Mouse (Mus musculus) midbrain, embryonic 16.5 days (tissue): ENCODE measurements around the gene Spata48. TPM values are rescaled to one million over a fixed set of nuclear protein-coding genes. Genes with fewer than 3 reads are reported as not detected.

Source experiments
- ATAC-seq: fragments of 200-750 bp; cut with Nextera tagmentation; 2 replicates; pipeline ENCODE4 v1.8.0; 2017; ENCODE audit warnings: moderate TSS enrichment
- H3K27ac ChIP-seq: fragments of 300-500 bp; sonication (generic); 2 replicates; pipeline ENCODE4 v1.5.1; 2014; ENCODE audit warnings: mild to moderate bottlenecking, low read length, mixed read lengths
- H3K27me3 ChIP-seq: fragments of 300-500 bp; sonication (generic); 2 replicates; pipeline ENCODE4 v1.6.1; 2014; ENCODE audit warnings: low read depth, low read length, mixed read lengths; ENCODE audit not compliant: control insufficient read depth, insufficient read depth
- H3K36me3 ChIP-seq: fragments of 300-500 bp; sonication (generic); 2 replicates; pipeline ENCODE4 v1.6.1; 2014; ENCODE audit warnings: mild to moderate bottlenecking, low read length, moderate library complexity, mixed read lengths; ENCODE audit not compliant: control insufficient read depth, insufficient read depth
- H3K4me1 ChIP-seq: fragments of 300-500 bp; sonication (generic); 2 replicates; pipeline ENCODE4 v1.6.1; 2014; ENCODE audit warnings: mild to moderate bottlenecking, low read length, mixed read lengths; ENCODE audit not compliant: control insufficient read depth, insufficient read depth
- H3K4me2 ChIP-seq: fragments of 300-500 bp; sonication (generic); 2 replicates; pipeline ENCODE4 v1.6.1; 2014; ENCODE audit warnings: mild to moderate bottlenecking, low read length, mixed read lengths
- H3K4me3 ChIP-seq: fragments of 300-500 bp; sonication (generic); 2 replicates; pipeline ENCODE4 v1.5.1; 2014; ENCODE audit warnings: low read depth, mild to moderate bottlenecking, low read length, moderate library complexity, mixed read lengths
- H3K9ac ChIP-seq: fragments of 300-500 bp; sonication (generic); 2 replicates; pipeline ENCODE4 v1.6.1; 2014; ENCODE audit warnings: low read depth, low read length, mixed read lengths
- H3K9me3 ChIP-seq: fragments of 300-500 bp; sonication (generic); replicated peaks from 2 replicates; pipeline ENCODE4 v1.6.1; 2014; ENCODE audit warnings: mild to moderate bottlenecking, low read length, mixed read lengths; ENCODE audit not compliant: control insufficient read depth, poor library complexity, severe bottlenecking
- WGBS: fragments of 180-500 bp; shearing (Covaris S2); extraction: QIAGEN DNeasy Blood & Tissue Kit; methylation state at CpG from one replicate; pipeline ENCODE4 v1.1.7; 2014; 5-methylcytosine and 5-hydroxymethylcytosine counted together
- polyA plus RNA-seq: library from polyadenylated mRNA; unstranded; fragments of >200 nt; fragmentation: Nextera tagmentation; extraction: Ambion mirVana; gene quantifications from 2 replicates; pipeline ENCODE4 v1.2.1, GENCODE M21; 2015

Gene Spata48
- polyA plus RNA-seq, 1 experiment from 2014 or later, result 0.30 TPM

- Histone ChIP-seq H3K27ac (no peak overlapping the region), H3K4me1 (no peaks in the 10 kb centered on the region), H3K4me2 (no peak overlapping the region), H3K9me3 (no peaks in the 10 kb centered on the region), H3K36me3 (no peaks in the 10 kb centered on the region), H3K27me3 (no peaks in the 10 kb centered on the region), H3K9ac (no peak overlapping the region), H3K4me3 (no peak overlapping the region)
- ATAC-seq, result no peak
- WGBS, result 88% methylated on average over 5 of the region's 5 CpGs
Observed at GRCm38 (mm10) chr11:11521908-11522441, 60.1 kb downstream of the Spata48 start.

GRCm38 (mm10) chr11:11528760-11529159 lies 66.9 kb downstream of the Spata48 start:
- Histone ChIP-seq H3K4me1 (no peaks in the 10 kb centered on the region), H3K4me2 (no peak overlapping the region), H3K27ac (no peak overlapping the region), H3K27me3 (no peaks in the 10 kb centered on the region), H3K9me3 (no peaks in the 10 kb centered on the region), H3K9ac (no peak overlapping the region), H3K36me3 (no peaks in the 10 kb centered on the region), H3K4me3 (no peak overlapping the region)
- 84% methylated on average over 11 of the region's 11 CpGs for WGBS
- ATAC-seq, result no peak

- H3K27ac ChIP-seq, result no peak overlapping the region
- H3K4me1 ChIP-seq, result no peaks in the 10 kb centered on the region
- no peaks in the 10 kb centered on the region for H3K9me3 ChIP-seq
Observed at GRCm38 (mm10) chr11:11529165-11529564, 67.3 kb downstream of the Spata48 start.

GRCm38 (mm10) chr11:11530126-11530525 lies 68.2 kb downstream of the Spata48 start:
- Histone ChIP-seq H3K4me1 (no peaks in the 10 kb centered on the region), H3K9me3 (no peaks in the 10 kb centered on the region), H3K27me3 (no peaks in the 10 kb centered on the region), H3K36me3 (no peaks in the 10 kb centered on the region), H3K27ac (no peak overlapping the region), H3K4me2 (no peak overlapping the region), H3K9ac (no peak overlapping the region), H3K4me3 (no peak overlapping the region)
- no peak for ATAC-seq
- 88% methylated on average over 2 of the region's 2 CpGs for WGBS

More at GRCm38 (mm10) chr11:11529165-11529564, 67.3 kb downstream of the Spata48 start:
- H3K4me3 ChIP-seq, result no peak overlapping the region
- no peak for ATAC-seq
- H3K9ac ChIP-seq, result no peak overlapping the region
- WGBS, result 70% methylated on average over 6 of the region's 6 CpGs
- H3K27me3 ChIP-seq, result no peaks in the 10 kb centered on the region
- no peaks in the 10 kb centered on the region for H3K36me3 ChIP-seq
- H3K4me2 ChIP-seq, result no peak overlapping the region

- H3K27ac ChIP-seq, result no peak overlapping the region
- no peak overlapping the region for H3K4me3 ChIP-seq
- WGBS, result 76% methylated on average over 1 of the region's 1 CpGs
- H3K4me1 ChIP-seq, result no peaks in the 10 kb centered on the region
- no peak overlapping the region for H3K4me2 ChIP-seq
- H3K9ac ChIP-seq, result no peak overlapping the region
- no peak for ATAC-seq
- H3K9me3 ChIP-seq, result no peaks in the 10 kb centered on the region
- H3K36me3 ChIP-seq, result no peaks in the 10 kb centered on the region
- H3K27me3 ChIP-seq, result no peaks in the 10 kb centered on the region
Observed at GRCm38 (mm10) chr11:11536295-11536694, 74.4 kb downstream of the Spata48 start.

GRCm38 (mm10) chr11:11545948-11546347 lies 84.1 kb downstream of the Spata48 start:
- Histone ChIP-seq H3K9ac (no peak overlapping the region), H3K4me3 (no peak overlapping the region), H3K4me1 (no peaks in the 10 kb centered on the region), H3K36me3 (no peaks in the 10 kb centered on the region), H3K27me3 (no peaks in the 10 kb centered on the region), H3K9me3 (no peaks in the 10 kb centered on the region), H3K27ac (no peak overlapping the region), H3K4me2 (no peak overlapping the region)
- ATAC-seq, result no peak
- WGBS, result 91% methylated on average over 3 of the region's 3 CpGs

- Histone ChIP-seq H3K36me3 (no peaks in the 10 kb centered on the region), H3K4me3 (no peak overlapping the region), H3K9me3 (no peaks in the 10 kb centered on the region), H3K27me3 (no peaks in the 10 kb centered on the region), H3K9ac (no peak overlapping the region), H3K27ac (no peak overlapping the region), H3K4me1 (no peaks in the 10 kb centered on the region), H3K4me2 (no peak overlapping the region)
- no peak for ATAC-seq
- 90% methylated on average over 7 of the region's 7 CpGs for WGBS
Observed at GRCm38 (mm10) chr11:11546903-11547511, 85.1 kb downstream of the Spata48 start.

GRCm38 (mm10) chr11:11547597-11548240 lies 85.8 kb downstream of the Spata48 start:
- 80% methylated on average over 7 of the region's 7 CpGs for WGBS
- no peaks in the 10 kb centered on the region for H3K27me3 ChIP-seq
- no peak for ATAC-seq
- H3K4me2 ChIP-seq, result no peak overlapping the region
- no peaks in the 10 kb centered on the region for H3K4me1 ChIP-seq
- no peak overlapping the region for H3K4me3 ChIP-seq
- no peaks in the 10 kb centered on the region for H3K36me3 ChIP-seq
- H3K27ac ChIP-seq, result no peak overlapping the region
- H3K9me3 ChIP-seq, result no peaks in the 10 kb centered on the region
- H3K9ac ChIP-seq, result no peak overlapping the region

- Histone ChIP-seq H3K36me3 (no peaks in the 10 kb centered on the region), H3K4me3 (no peak overlapping the region), H3K27me3 (no peaks in the 10 kb centered on the region), H3K9ac (no peak overlapping the region), H3K4me1 (no peaks in the 10 kb centered on the region), H3K4me2 (no peak overlapping the region), H3K27ac (no peak overlapping the region), H3K9me3 (no peaks in the 10 kb centered on the region)
- no peak for ATAC-seq
- WGBS, result 83% methylated on average over 8 of the region's 8 CpGs
Observed at GRCm38 (mm10) chr11:11555563-11555962, 93.7 kb downstream of the Spata48 start.
